Mouse (Mus musculus): Measurements from ENCODE around the gene Tab1.

GRCm38 (mm10) chr15:80208446-80208845, 75.5 kb downstream of the Tab1 start:
- TF ChIP-seq CTCF (IDR thresholded peaks at IDR 0.05): no peak
- TF ChIP-seq EP300 (IDR thresholded peaks at IDR 0.05; ENCODE audit: insufficient read depth, low read depth, low read length): no peak
